Mouse (Mus musculus) megakaryocyte, embryonic 14.5 days (primary cell): ENCODE measurements around the gene Awat1.

ENCODE experiments used
- FLI1 ChIP-seq: IDR thresholded peaks from 2 replicates; pipeline ENCODE4 v1.6.1; 2012; ENCODE audit warnings: low read length, inconsistent platforms, mixed read lengths
- GATA1 ChIP-seq: IDR thresholded peaks from 3 replicates; pipeline ENCODE4 v1.6.1; 2012; ENCODE audit warnings: mixed read lengths, low read length, inconsistent platforms, borderline replicate concordance

- TF ChIP-seq GATA1 (no peak), FLI1 (no peak)
Measured at GRCm38 (mm10) chrX:100594791-100595190, 22.7 kb downstream of the Awat1 start, which contains the start of gene P2ry4.
